Mouse (Mus musculus) liver, postnatal 0 days (tissue): Measurements from ENCODE around the gene Iqcd.

ENCODE experiments used
- CTCF ChIP-seq: sonication (generic); IDR thresholded peaks from 2 replicates; pipeline ENCODE4 v1.5.1; 2016; ENCODE audit warnings: antibody characterized with exemption, low read depth
- EP300 ChIP-seq: IDR thresholded peaks from 2 replicates; pipeline ENCODE4 v1.6.1; 2016; ENCODE audit warnings: antibody characterized with exemption, low read depth, mild to moderate bottlenecking

DNA sequence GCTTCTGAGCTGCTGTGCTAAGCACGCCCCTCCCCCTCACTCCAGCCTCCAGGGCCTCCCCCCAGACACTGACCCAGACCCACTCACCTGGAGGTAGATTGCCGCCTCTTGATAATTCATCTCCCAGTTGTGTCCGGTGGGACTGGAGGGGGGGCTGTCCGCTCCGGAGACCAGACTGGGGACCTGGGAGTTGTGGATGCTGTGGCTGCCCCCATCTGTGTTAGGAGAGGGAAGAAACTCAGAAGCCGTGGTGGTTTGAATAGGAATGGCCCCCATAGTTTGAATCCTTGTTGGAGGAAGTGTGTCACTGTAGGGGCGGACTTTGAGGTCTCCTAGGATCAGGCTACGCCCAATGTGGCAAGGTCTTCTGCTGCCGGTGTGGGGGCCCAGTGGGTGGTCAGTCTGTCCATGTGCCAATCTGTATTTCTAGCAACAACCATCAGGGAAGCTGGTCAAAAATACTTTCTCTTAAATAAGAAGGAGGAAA lies 28.6 kb upstream of the Iqcd start:
- no peak for TF ChIP-seq CTCF
- no peak for TF ChIP-seq EP300
